Mouse (Mus musculus) stomach, postnatal 0 days (tissue): ENCODE measurements at regions not wholly inside any gene's neighbourhood (a gene's known extent, or its start where the extent isn't known, plus 50 kb on each side); places are given as distances from the start of the nearest gene placed in this dataset.

ENCODE experiments used
- ATAC-seq: fragments of 200-750 bp; cut with Nextera tagmentation; 2 replicates; pipeline ENCODE4 v1.8.0; 2017; ENCODE audit not compliant: low FRiP score, low TSS enrichment
- DNase-seq: peaks from one replicate; pipeline ENCODE4 v3.0.0-alpha.2; 2016; ENCODE audit warnings: low spot score
- H3K27ac ChIP-seq: fragments of 300-500 bp; sonication (generic); replicated peaks from 2 replicates; pipeline ENCODE4 v1.5.1; 2014; ENCODE audit warnings: mild to moderate bottlenecking, control low read depth
- H3K27me3 ChIP-seq: fragments of 300-500 bp; sonication (generic); 2 replicates; pipeline ENCODE4 v1.6.1; 2014; ENCODE audit warnings: low read length; ENCODE audit not compliant: control insufficient read depth, insufficient read depth
- H3K36me3 ChIP-seq: fragments of 300-500 bp; sonication (generic); 2 replicates; pipeline ENCODE4 v1.6.1; 2014; ENCODE audit warnings: low read length, mixed read lengths; ENCODE audit not compliant: control insufficient read depth, insufficient read depth
- H3K4me1 ChIP-seq: fragments of 300-500 bp; sonication (generic); replicated peaks from 2 replicates; pipeline ENCODE4 v1.6.1; 2014; ENCODE audit warnings: antibody characterized with exemption; ENCODE audit not compliant: control insufficient read depth, insufficient read depth
- H3K4me2 ChIP-seq: fragments of 300-500 bp; sonication (generic); replicated peaks from 2 replicates; pipeline ENCODE4 v1.6.1; 2014; ENCODE audit warnings: low read depth, mild to moderate bottlenecking, control low read depth, moderate library complexity
- H3K4me3 ChIP-seq: fragments of 300-500 bp; sonication (generic); 2 replicates; pipeline ENCODE4 v1.5.1; 2014; ENCODE audit warnings: low read depth, low read length, control low read depth
- H3K9ac ChIP-seq: fragments of 300-500 bp; sonication (generic); 2 replicates; pipeline ENCODE4 v1.6.1; 2014; ENCODE audit warnings: mild to moderate bottlenecking, low read length, control low read depth, mixed read lengths
- H3K9me3 ChIP-seq: fragments of 300-500 bp; sonication (generic); 2 replicates; pipeline ENCODE4 v1.6.1; 2016; ENCODE audit warnings: low read length; ENCODE audit not compliant: control insufficient read depth
- CTCF ChIP-seq: IDR thresholded peaks from 2 replicates; pipeline ENCODE4 v1.5.1; 2016; ENCODE audit warnings: antibody characterized with exemption, low read depth, mild to moderate bottlenecking, moderate library complexity
- EP300 ChIP-seq: optimal IDR thresholded peaks from 2 replicates; pipeline ENCODE3; 2016; ENCODE audit warnings: antibody characterized with exemption
- WGBS: fragments of 180-500 bp; shearing (Covaris S2); extraction: QIAGEN DNeasy Blood & Tissue Kit; methylation state at CpG from one replicate; pipeline ENCODE4 v1.1.7; 2014; 5-methylcytosine and 5-hydroxymethylcytosine counted together

DNA sequence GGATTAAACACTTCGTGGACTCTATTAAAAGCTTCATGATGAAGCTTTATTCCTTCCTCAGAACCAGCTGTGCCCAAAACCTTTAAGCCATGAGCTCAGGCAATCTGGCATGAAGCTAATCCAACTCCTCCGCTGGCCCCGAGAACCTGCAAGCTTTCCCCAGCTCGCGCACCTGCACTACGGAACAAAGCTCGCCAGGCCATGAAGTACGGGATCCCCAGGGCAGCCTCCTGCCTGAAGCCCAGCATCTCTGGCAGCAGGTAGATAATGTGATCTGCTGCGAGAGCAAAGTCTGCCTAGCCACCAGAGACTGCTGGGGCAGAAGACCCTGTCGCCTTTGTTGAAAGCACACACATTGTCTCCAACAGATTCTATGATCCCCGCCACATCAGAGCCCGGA, 108.9 kb downstream of the Gm9376 start:
- WGBS: 93% methylated on average over 12 of the region's 12 CpGs
- Histone ChIP-seq H3K9me3 (no peaks in the 10 kb centered on the region), H3K27ac (no peak overlapping the region), H3K4me3 (no peak overlapping the region), H3K9ac (no peak overlapping the region), H3K4me2 (no peak overlapping the region), H3K4me1 (no peaks in the 10 kb centered on the region), H3K36me3 (no peaks in the 10 kb centered on the region), H3K27me3 (no peaks in the 10 kb centered on the region)
- no peak for ATAC-seq
- DNase-seq: no peak
- TF ChIP-seq EP300 (no peak), CTCF (no peak)

DNA sequence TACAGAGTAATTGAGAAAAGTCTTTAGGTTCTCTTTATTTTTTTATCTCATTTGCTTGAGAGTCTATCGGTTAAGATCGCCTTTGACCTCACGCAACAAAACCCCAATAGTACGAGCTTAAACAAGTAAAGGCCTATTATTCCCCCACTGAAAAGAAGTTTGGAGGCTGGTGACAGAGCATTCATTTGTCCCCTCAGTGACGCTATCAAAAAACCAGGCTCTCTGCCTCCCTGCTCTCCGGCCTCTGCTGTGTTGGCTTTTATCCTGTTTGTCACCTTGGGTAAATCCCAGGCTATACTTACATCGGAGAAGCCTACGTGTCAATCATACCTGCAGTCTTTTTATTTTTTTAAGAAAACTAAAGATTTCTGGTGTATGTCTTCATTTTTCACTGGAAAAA, 112.9 kb downstream of the Gm9376 start:
- no peaks in the 10 kb centered on the region for H3K27me3 ChIP-seq
- H3K9ac ChIP-seq: no peak overlapping the region
- H3K9me3 ChIP-seq: no peaks in the 10 kb centered on the region
- WGBS: 67% methylated on average over 8 of the region's 8 CpGs
- H3K4me1 ChIP-seq: no peaks in the 10 kb centered on the region
- H3K4me3 ChIP-seq: no peak overlapping the region
- ATAC-seq (no peak), DNase-seq (no peak)
- TF ChIP-seq CTCF (no peak), EP300 (no peak)
- no peak overlapping the region for H3K27ac ChIP-seq
- no peak overlapping the region for H3K4me2 ChIP-seq
- H3K36me3 ChIP-seq: no peaks in the 10 kb centered on the region

GRCm38 (mm10) chr14:118385529-118385932, 118.8 kb downstream of the Gm9376 start:
- Histone ChIP-seq H3K4me2 (peak overlapping the region; percentile 23), H3K27ac (0 out of 2 replicates have a peak overlapping the region, but pooled peaks have one; percentile 41), H3K4me3 (no peak overlapping the region), H3K4me1 (no peaks in the 10 kb centered on the region), H3K9ac (no peak overlapping the region), H3K36me3 (no peaks in the 10 kb centered on the region), H3K27me3 (no peaks in the 10 kb centered on the region), H3K9me3 (no peaks in the 10 kb centered on the region)
- DNase-seq: peak; percentile 72
- peak; percentile 98 for ATAC-seq
- TF ChIP-seq EP300 (no peak), CTCF (no peak)
- 6% methylated on average over 7 of the region's 7 CpGs for WGBS

DNA sequence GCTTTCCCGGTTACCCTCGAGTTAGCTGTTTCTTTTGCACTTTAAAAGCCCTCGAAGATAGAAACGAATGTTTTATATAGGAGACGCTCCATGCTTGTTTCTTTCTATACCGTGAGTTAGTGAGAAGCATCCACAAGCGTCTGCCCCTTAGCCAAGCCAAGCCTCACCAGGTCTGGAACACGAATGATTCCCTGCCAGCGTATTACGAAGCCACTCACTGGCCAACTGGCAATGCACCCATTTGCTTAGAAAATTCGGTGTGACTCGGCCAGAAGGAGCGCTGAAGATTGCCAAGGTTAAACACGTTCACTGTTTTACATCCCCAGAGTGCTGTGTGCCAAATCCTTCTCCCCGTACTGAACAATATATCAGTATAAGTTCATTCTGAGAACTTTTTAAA, 121.3 kb downstream of the Gm9376 start:
- 81% methylated on average over 15 of the region's 15 CpGs for WGBS
- Histone ChIP-seq H3K36me3 (no peaks in the 10 kb centered on the region), H3K9me3 (no peaks in the 10 kb centered on the region), H3K27ac (no peak overlapping the region), H3K27me3 (no peaks in the 10 kb centered on the region), H3K4me1 (no peaks in the 10 kb centered on the region), H3K9ac (no peak overlapping the region), H3K4me2 (no peak overlapping the region), H3K4me3 (no peak overlapping the region)
- DNase-seq: no peak
- ATAC-seq: no peak
- TF ChIP-seq EP300: no peak
- TF ChIP-seq CTCF: no peak

DNA sequence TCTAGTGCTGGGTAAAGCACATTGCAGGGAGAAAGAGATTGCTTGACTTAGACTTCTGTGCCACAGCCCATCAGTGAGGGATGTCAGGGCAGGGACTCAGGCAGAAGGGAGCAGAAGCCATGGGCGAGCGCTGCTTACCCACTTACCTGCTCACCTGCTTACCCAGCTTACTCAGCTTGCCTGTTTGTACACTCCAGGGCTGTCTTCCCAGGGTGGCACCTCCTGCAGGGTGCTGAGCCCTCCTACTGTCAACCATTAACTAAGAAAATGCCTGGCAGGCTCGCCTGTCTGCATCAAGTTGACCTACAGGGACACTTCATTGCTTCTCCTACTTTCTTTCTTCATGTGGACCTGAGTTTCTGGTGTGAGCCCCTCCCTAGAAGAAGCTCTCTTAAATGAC, 124.0 kb downstream of the Gm9376 start:
- 43% methylated on average over 3 of the region's 3 CpGs for WGBS
- H3K9me3 ChIP-seq: no peaks in the 10 kb centered on the region
- peak; percentile 37 for DNase-seq
- H3K4me1 ChIP-seq: no peaks in the 10 kb centered on the region
- H3K27me3 ChIP-seq: no peaks in the 10 kb centered on the region
- no peak overlapping the region for H3K27ac ChIP-seq
- peak; percentile 76 for ATAC-seq
- no peaks in the 10 kb centered on the region for H3K36me3 ChIP-seq
- no peak overlapping the region for H3K9ac ChIP-seq
- H3K4me3 ChIP-seq: no peak overlapping the region
- H3K4me2 ChIP-seq: no peak overlapping the region
- TF ChIP-seq EP300 (no peak), CTCF (0 out of 2 replicates have a peak, but pooled peaks have one; percentile 3)

DNA sequence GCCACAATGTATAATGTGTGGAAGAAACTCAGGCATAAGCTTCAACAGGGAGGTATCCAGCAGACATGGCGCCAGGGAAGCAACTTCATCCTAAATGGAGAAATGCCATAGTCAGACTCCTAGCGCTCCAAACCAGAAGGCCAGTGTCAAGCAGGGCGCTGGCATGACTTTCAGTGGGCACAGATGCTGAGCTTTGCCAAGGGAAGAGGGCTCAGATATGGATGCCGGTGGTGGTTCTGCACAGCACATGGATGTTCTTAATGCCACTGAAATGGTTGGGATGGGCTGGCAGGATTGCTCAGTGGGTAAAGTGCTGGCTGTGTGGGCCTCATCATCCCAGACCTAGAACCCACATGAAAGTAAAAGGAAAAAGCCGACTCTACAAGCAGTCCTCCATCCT, 124.8 kb downstream of the Gm9376 start:
- Histone ChIP-seq H3K4me3 (no peak overlapping the region), H3K27ac (no peak overlapping the region), H3K4me2 (no peak overlapping the region), H3K36me3 (no peaks in the 10 kb centered on the region), H3K27me3 (no peaks in the 10 kb centered on the region), H3K4me1 (no peaks in the 10 kb centered on the region), H3K9ac (no peak overlapping the region), H3K9me3 (no peaks in the 10 kb centered on the region)
- ATAC-seq: no peak
- 89% methylated on average over 5 of the region's 5 CpGs for WGBS
- no peak for DNase-seq
- no peak for TF ChIP-seq EP300
- no peak for TF ChIP-seq CTCF
